Mouse (Mus musculus) hindbrain, embryonic 12.5 days (tissue): ENCODE data around the gene Olfr91. TPM values are rescaled to one million over a fixed set of nuclear protein-coding genes. Genes with fewer than 3 reads are reported as not detected.

ENCODE experiments used
- ATAC-seq: fragments of 200-750 bp; cut with Nextera tagmentation; 2 replicates; pipeline ENCODE4 v1.8.0; 2017; ENCODE audit warnings: moderate TSS enrichment; ENCODE audit not compliant: low FRiP score
- H3K27ac ChIP-seq: fragments of 300-500 bp; sonication (generic); 2 replicates; pipeline ENCODE4 v1.5.1; 2016; ENCODE audit warnings: mild to moderate bottlenecking
- H3K27me3 ChIP-seq: fragments of 300-500 bp; sonication (generic); 2 replicates; pipeline ENCODE4 v1.6.1; 2016; ENCODE audit warnings: mild to moderate bottlenecking
- H3K36me3 ChIP-seq: fragments of 300-500 bp; sonication (generic); 2 replicates; pipeline ENCODE4 v1.6.1; 2016; ENCODE audit warnings: mild to moderate bottlenecking
- H3K4me1 ChIP-seq: fragments of 300-500 bp; sonication (generic); 2 replicates; pipeline ENCODE4 v1.6.1; 2016
- H3K4me2 ChIP-seq: fragments of 300-500 bp; sonication (generic); replicated peaks from 2 replicates; pipeline ENCODE4 v1.6.1; 2016; ENCODE audit warnings: mild to moderate bottlenecking
- H3K4me3 ChIP-seq: fragments of 300-500 bp; sonication (generic); 2 replicates; pipeline ENCODE4 v1.5.1; 2016; ENCODE audit warnings: mild to moderate bottlenecking
- H3K9ac ChIP-seq: fragments of 300-500 bp; sonication (generic); 2 replicates; pipeline ENCODE4 v1.6.1; 2016; ENCODE audit warnings: mild to moderate bottlenecking, moderate library complexity
- H3K9me3 ChIP-seq: fragments of 300-500 bp; sonication (generic); replicated peaks from 2 replicates; pipeline ENCODE4 v1.6.1; 2016; ENCODE audit warnings: mild to moderate bottlenecking
- whole genome bisulfite sequencing: fragments of 180-500 bp; shearing (Covaris S2); methylation state at CpG from one replicate; pipeline ENCODE4 v1.1.7; 2016; 5-methylcytosine and 5-hydroxymethylcytosine counted together
- polyA plus RNA-seq: library from polyadenylated mRNA; unstranded; fragments of >200 nt; fragmentation: Nextera tagmentation; extraction: Ambion mirVana; gene quantifications from 2 replicates; pipeline ENCODE4 v1.2.1, GENCODE M21; 2016

The Olfr91 gene
- polyA plus RNA-seq, 1 experiment from 2014 or later: 0.05 TPM

DNA sequence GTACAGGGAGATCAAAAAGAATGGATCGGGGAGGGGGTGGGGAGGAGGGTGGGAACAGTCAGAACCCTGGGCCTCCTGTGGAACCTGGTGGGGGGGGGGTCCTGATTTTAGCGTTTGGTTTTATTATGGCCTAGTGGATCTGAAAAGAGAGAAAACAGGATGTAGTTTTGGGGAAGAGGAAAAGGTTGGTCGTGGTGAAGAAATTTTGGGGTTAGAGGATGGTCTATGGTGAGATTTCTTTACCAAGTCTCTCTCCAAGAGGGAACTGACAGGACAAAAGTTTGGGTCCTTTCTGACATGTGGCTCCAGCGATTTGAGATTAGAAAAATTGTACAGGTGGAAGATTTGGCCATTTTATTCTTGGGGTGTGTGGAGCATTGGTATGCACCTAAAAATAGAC lies 46.3 kb downstream of the Olfr91 start:
- 41% methylated on average over 4 of the region's 4 CpGs for WGBS
- no peak overlapping the region for H3K27ac ChIP-seq
- H3K36me3 ChIP-seq: peaks cover 35% of the 10 kb centered on the region
- ATAC-seq: no peak
- H3K4me2 ChIP-seq: peak overlapping the region; percentile 69
- H3K4me3 ChIP-seq: peak overlapping the region; percentile 55; the same call in 1 of the 2 replicates
- H3K27me3 ChIP-seq: peaks cover 6% of the 10 kb centered on the region
- peaks cover 50% of the 10 kb centered on the region for H3K4me1 ChIP-seq
- no peaks in the 10 kb centered on the region for H3K9me3 ChIP-seq
- H3K9ac ChIP-seq: peak overlapping the region; percentile 81; the same call in 1 of the 2 replicates

DNA sequence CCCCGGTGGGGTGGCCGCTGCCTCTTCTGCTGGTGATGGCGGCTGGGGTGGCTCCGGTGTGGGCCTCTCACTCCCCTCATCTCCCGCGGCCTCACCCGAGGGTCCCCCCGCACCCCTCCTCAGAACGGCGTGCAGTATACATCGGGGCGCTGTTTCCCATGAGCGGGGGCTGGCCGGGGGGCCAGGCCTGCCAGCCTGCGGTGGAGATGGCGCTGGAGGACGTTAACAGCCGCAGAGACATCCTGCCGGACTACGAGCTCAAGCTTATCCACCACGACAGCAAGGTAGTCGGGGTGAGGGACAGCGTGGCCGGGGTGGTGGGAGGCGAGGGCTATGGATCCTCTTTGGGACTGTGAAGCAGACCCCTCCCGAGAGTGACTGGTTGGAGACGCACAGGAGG lies 47.2 kb downstream of the Olfr91 start:
- peaks cover 49% of the 10 kb centered on the region for H3K4me1 ChIP-seq
- peak; percentile 47 for ATAC-seq
- peak overlapping the region; percentile 24 for H3K27ac ChIP-seq

DNA sequence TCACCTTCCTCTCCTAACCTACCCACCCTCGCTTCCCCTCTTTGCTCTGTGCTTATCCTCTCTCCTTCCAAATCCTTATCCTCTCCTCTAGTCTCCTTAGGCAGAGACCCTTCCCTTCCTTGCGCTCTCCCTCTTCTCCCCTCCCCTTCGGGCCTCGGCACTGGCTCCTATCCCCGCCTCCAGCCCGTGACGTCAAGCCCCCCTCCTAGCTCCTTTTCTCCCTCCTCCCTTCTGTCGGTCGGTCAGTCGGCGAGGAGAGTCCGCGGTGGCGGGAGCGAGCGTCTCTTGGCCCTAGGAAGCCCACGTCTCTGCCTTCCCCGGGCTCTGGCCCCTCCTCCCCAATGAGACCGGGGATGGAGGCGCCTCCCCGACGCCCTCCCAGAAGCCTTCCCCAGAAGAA lies 47.7 kb downstream of the Olfr91 start:
- Histone ChIP-seq H3K36me3 (peaks cover 22% of the 10 kb centered on the region), H3K4me2 (peak overlapping the region; percentile 69), H3K9ac (peak overlapping the region; percentile 81), H3K27me3 (peaks cover 6% of the 10 kb centered on the region), H3K27ac (peak overlapping the region; percentile 58), H3K4me1 (peaks cover 49% of the 10 kb centered on the region), H3K4me3 (peak overlapping the region; percentile 55), H3K9me3 (no peaks in the 10 kb centered on the region)
- ATAC-seq: peak; percentile 69
- 0% methylated on average over 22 of the region's 22 CpGs for WGBS

More for the DNA sequence above, 47.2 kb downstream of the Olfr91 start:
- Histone ChIP-seq H3K9ac (peak overlapping the region; percentile 81), H3K9me3 (no peaks in the 10 kb centered on the region), H3K4me3 (peak overlapping the region; percentile 55), H3K4me2 (peak overlapping the region; percentile 69), H3K36me3 (peaks cover 27% of the 10 kb centered on the region), H3K27me3 (peaks cover 6% of the 10 kb centered on the region)
- WGBS: 3% methylated on average over 27 of the region's 27 CpGs

DNA sequence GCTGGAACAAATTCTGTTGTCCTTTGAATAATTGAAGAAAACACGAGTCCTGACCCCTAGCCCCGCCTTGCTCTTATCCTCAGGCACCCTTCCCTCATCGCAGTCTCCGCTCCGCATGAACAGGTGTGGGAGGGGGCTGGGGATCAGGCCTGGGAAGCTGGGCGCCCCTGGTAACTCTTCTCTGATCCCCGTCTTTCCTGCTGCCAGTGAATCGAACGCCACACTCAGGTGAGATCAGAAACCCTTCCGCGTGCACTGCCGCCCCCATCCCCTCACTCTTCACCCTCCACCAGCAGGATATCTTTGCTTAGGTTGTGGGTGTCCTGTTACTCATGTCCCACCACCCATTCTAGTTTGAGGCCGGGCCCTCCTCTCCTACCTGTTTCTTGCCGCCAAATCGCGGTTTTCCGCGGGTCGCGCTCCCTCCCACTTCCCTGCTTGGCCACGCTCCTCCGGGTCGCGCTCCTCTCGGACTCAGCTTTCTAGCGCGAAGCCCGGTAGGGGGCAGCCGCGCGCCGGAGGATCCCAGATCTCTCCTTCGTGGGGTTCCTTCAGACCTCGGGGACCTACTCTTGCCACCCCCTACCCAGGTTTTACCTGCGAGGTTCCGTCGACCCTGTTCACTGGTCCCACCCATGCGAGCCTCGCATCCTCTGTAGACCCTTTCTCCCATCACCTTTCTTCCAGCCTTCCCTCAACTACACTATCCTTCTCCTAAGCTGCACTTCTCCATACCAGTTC lies 48.3 kb downstream of the Olfr91 start:
- Histone ChIP-seq H3K4me3 (peak overlapping the region; percentile 55), H3K36me3 (peaks cover 15% of the 10 kb centered on the region), H3K9ac (peak overlapping the region; percentile 81), H3K4me1 (peaks cover 49% of the 10 kb centered on the region), H3K9me3 (no peaks in the 10 kb centered on the region), H3K4me2 (peak overlapping the region; percentile 69), H3K27ac (peak overlapping the region; percentile 58), H3K27me3 (peaks cover 6% of the 10 kb centered on the region)
- WGBS: 2% methylated on average over 39 of the region's 39 CpGs
- peak; percentile 10 for ATAC-seq

DNA sequence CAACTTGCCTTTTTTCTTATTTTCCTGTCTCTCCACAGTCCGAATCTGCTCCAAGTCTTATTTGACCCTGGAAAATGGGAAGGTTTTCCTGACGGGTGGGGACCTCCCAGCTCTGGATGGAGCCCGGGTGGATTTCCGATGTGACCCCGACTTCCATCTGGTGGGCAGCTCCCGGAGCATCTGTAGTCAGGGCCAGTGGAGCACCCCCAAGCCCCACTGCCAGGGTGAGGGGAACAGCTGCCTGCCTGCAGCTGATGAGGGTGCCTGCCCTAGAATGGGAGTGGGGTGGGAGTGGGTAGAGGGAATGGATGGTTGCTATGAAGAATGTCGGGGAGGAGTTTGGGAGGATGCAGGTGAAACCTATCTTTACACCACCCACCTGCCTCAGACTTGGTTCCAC lies 49.7 kb downstream of the Olfr91 start:
- peaks cover 6% of the 10 kb centered on the region for H3K27me3 ChIP-seq
- ATAC-seq: no peak
- peak overlapping the region; percentile 69 for H3K4me2 ChIP-seq
- H3K4me3 ChIP-seq: peak overlapping the region; percentile 26
- peaks cover 49% of the 10 kb centered on the region for H3K4me1 ChIP-seq
- no peak overlapping the region for H3K27ac ChIP-seq
- WGBS: 56% methylated on average over 7 of the region's 7 CpGs
- no peaks in the 10 kb centered on the region for H3K9me3 ChIP-seq
- H3K9ac ChIP-seq: peak overlapping the region; percentile 45; the same call in 1 of the 2 replicates
- H3K36me3 ChIP-seq: peaks cover 3% of the 10 kb centered on the region

GRCm38 (mm10) chr17:37047981-37048380 lies 50.1 kb downstream of the Olfr91 start:
- Histone ChIP-seq H3K4me1 (peaks cover 45% of the 10 kb centered on the region), H3K36me3 (no peaks in the 10 kb centered on the region), H3K27me3 (peaks cover 6% of the 10 kb centered on the region), H3K4me3 (peak overlapping the region; percentile 26), H3K4me2 (peak overlapping the region; percentile 69), H3K9me3 (no peaks in the 10 kb centered on the region), H3K27ac (no peak overlapping the region), H3K9ac (peak overlapping the region; percentile 45; the same call in 1 of the 2 replicates)
- WGBS: 19% methylated on average over 3 of the region's 3 CpGs
- ATAC-seq: no peak

DNA sequence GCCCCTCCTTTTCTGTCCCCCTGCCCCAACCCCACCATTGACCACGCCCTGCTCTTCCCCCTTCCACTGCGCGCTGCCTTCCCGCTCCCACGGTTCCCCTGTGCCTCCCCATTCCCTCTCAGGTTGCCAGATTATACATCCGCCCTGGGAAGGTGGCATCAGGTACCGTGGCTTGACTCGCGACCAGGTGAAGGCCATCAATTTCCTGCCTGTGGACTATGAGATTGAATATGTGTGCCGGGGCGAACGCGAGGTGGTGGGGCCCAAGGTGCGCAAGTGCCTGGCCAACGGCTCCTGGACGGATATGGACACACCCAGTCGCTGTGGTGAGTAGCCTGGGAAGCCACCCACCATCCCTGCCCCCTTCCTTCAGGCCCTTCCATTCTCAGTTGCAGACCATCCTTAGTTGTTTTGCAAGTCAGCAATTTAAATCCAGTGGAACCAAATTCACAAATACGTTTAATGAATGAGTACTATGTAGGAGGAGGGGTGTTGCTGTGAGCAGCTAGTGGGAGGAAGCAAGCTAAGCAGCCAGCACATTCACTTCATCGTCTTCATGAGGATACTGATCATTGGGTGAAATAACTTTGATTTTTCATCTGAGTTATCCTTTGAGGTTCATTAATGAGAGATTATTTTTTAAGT lies 50.6 kb downstream of the Olfr91 start:
- ATAC-seq: no peak
- H3K27me3 ChIP-seq: peaks cover 6% of the 10 kb centered on the region
- H3K4me1 ChIP-seq: peaks cover 41% of the 10 kb centered on the region
- H3K36me3 ChIP-seq: no peaks in the 10 kb centered on the region
- 0 out of 2 replicates have a peak overlapping the region, but pooled peaks have one; percentile 36 for H3K27ac ChIP-seq
- WGBS: 14% methylated on average over 19 of the region's 19 CpGs
- H3K9me3 ChIP-seq: no peaks in the 10 kb centered on the region
- peak overlapping the region; percentile 98 for H3K9ac ChIP-seq
- peak overlapping the region; percentile 90 for H3K4me3 ChIP-seq
- H3K4me2 ChIP-seq: peak overlapping the region; percentile 69

DNA sequence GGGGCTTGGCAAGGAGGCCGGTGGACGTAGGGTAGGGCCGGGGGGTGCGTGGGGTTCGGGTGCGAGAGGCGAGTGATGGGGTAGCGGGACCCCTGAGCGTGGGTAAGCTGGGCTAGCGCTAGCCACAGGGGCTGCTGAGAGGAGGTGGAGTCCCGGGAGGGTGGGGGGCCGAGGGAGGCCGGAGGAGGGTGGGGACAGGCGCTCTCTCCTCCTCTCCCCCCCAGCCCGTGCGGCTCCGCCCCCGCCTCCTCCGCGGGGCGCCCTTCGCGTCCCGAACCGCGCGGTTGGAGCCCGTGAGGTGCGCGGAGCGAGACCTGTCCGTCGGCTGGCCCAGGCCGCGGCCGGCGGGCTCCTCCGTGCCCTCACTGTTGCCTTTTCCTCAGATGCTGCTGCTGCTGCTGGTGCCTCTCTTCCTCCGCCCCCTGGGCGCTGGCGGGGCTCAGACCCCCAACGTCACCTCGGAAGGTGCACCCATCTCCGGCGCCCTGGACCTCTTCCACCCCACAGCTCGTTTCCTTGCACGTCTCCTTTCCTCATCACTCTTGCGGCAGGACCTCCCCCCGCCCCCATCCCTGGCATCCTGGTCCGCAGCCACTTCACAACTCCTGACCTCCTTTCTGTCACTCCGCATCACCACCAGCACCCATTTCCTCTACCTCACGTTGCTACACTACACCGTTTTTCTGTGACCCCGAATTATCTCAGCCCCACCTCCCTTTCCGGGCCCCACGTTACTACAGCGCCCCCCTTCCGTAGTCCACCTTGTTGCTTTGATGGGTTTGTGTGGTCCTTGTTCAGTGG lies 51.6 kb downstream of the Olfr91 start:
- H3K27ac ChIP-seq: peak overlapping the region; percentile 96
- peak overlapping the region; percentile 98 for H3K9ac ChIP-seq
- peak overlapping the region; percentile 69 for H3K4me2 ChIP-seq
- 1% methylated on average over 31 of the region's 58 CpGs for WGBS
- peaks cover 33% of the 10 kb centered on the region for H3K4me1 ChIP-seq
- peak; percentile 60 for ATAC-seq
- H3K36me3 ChIP-seq: no peaks in the 10 kb centered on the region
- H3K27me3 ChIP-seq: peaks cover 6% of the 10 kb centered on the region
- peak overlapping the region; percentile 90 for H3K4me3 ChIP-seq
- H3K9me3 ChIP-seq: no peaks in the 10 kb centered on the region

- 1% methylated on average over 43 of the region's 55 CpGs for WGBS
- Histone ChIP-seq H3K4me1 (peaks cover 28% of the 10 kb centered on the region), H3K27ac (peak within 1 kb of the TSS; percentile 96), H3K4me2 (peak within 1 kb of the TSS; percentile 69), H3K9me3 (no peaks in the 10 kb centered on the region), H3K4me3 (peak within 1 kb of the TSS; percentile 90), H3K36me3 (no peaks in the 10 kb centered on the region), H3K9ac (peak within 1 kb of the TSS; percentile 98), H3K27me3 (peaks cover 6% of the 10 kb centered on the region)
- ATAC-seq: peak; percentile 82
Observed at GRCm38 (mm10) chr17:37045611-37046311, 52.3 kb downstream of the Olfr91 start, which contains the start of gene Gabbr1. TSS of gene Gabbr1 (plus strand) at chr17:37045966.

DNA sequence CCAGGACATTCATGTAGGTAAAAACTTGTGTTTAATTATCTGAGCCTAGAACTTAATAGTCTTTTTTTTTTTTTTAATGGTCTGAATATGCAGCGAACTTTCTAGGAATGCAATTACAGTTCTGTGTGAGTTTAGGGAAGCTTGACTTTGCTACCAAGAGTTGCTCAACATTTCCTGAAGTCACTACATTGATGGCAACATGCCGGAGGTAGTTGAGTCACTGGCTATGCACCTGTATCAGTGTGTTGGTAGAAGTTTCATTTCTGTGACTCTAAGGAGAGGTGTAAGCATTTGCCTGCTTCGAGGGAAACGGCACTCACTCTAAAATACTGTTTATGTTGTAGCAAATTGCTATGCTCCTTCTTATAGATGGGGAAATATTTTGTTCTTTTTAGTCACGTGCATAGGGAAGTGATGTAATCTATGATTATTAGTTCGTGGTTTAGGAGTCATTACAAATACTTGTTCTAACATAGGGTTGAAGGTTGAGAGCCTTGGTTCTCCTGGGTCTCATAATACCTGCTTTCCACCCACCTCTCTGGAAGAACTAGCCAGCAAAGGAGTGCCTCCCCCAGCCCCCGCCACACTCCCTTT lies 53.3 kb downstream of the Olfr91 start:
- H3K27me3 ChIP-seq: peaks cover 6% of the 10 kb centered on the region
- WGBS: 83% methylated on average over 7 of the region's 7 CpGs
- no peak for ATAC-seq
- no peaks in the 10 kb centered on the region for H3K36me3 ChIP-seq
- peak overlapping the region; percentile 69 for H3K4me2 ChIP-seq
- H3K4me1 ChIP-seq: peaks cover 24% of the 10 kb centered on the region
- H3K9me3 ChIP-seq: no peaks in the 10 kb centered on the region
- H3K4me3 ChIP-seq: peak overlapping the region; percentile 90
- peak overlapping the region; percentile 96 for H3K27ac ChIP-seq
- H3K9ac ChIP-seq: peak overlapping the region; percentile 98
